Mouse (Mus musculus): ENCODE data around the gene Gm28047. TPM values are rescaled to one million over a fixed set of nuclear protein-coding genes. Genes with fewer than 3 reads are reported as not detected.

The Gm28047 gene
- polyA plus RNA-seq, 1 experiment from 2014 or later: not detected

- DNase-seq (ENCODE audit: low spot score): no peak
- H3K36me3 ChIP-seq (replicated peaks): peaks cover 83% of the 10 kb centered on the region
Measured at GRCm38 (mm10) chr15:102531586-102531985, 93.3 kb downstream of the Gm28047 start.

GRCm38 (mm10) chr15:102530566-102530965 is 94.3 kb downstream of the Gm28047 start:
- Histone ChIP-seq H3K36me3 (replicated peaks) (peaks cover 80% of the 10 kb centered on the region), H3K27ac (replicated peaks) (no peak overlapping the region), H3K4me1 (no peaks in the 10 kb centered on the region), H3K4me3 (no peak overlapping the region), H3K9me3 (no peaks in the 10 kb centered on the region), H3K27me3 (replicated peaks; ENCODE audit: low read depth, poor library complexity, severe bottlenecking) (no peaks in the 10 kb centered on the region)
- no peak for DNase-seq (ENCODE audit: low spot score)
- WGBS: 82% methylated on average over 4 of the region's 4 CpGs

More at GRCm38 (mm10) chr15:102531586-102531985, 93.3 kb downstream of the Gm28047 start:
- Histone ChIP-seq H3K27ac (replicated peaks) (no peak overlapping the region), H3K9me3 (no peaks in the 10 kb centered on the region), H3K27me3 (replicated peaks; ENCODE audit: low read depth, poor library complexity, severe bottlenecking) (no peaks in the 10 kb centered on the region), H3K4me1 (no peaks in the 10 kb centered on the region), H3K4me3 (no peak overlapping the region)
- 88% methylated on average over 4 of the region's 4 CpGs for WGBS

GRCm38 (mm10) chr15:102528396-102528795 is 96.5 kb downstream of the Gm28047 start:
- Histone ChIP-seq H3K27ac (replicated peaks) (no peak overlapping the region), H3K36me3 (replicated peaks) (peaks cover 82% of the 10 kb centered on the region), H3K4me3 (no peak overlapping the region), H3K4me1 (no peaks in the 10 kb centered on the region), H3K27me3 (replicated peaks; ENCODE audit: low read depth, poor library complexity, severe bottlenecking) (no peaks in the 10 kb centered on the region), H3K9me3 (no peaks in the 10 kb centered on the region)
- no peak for DNase-seq (ENCODE audit: low spot score)
- WGBS: 86% methylated on average over 1 of the region's 1 CpGs

GRCm38 (mm10) chr15:102527936-102528335 is 96.9 kb downstream of the Gm28047 start:
- 80% methylated on average over 3 of the region's 3 CpGs for WGBS
- H3K9me3 ChIP-seq: no peaks in the 10 kb centered on the region
- no peaks in the 10 kb centered on the region for H3K4me1 ChIP-seq
- H3K27ac ChIP-seq (replicated peaks): no peak overlapping the region
- H3K27me3 ChIP-seq (replicated peaks; ENCODE audit: low read depth, poor library complexity, severe bottlenecking): no peaks in the 10 kb centered on the region
- no peak overlapping the region for H3K4me3 ChIP-seq
- H3K36me3 ChIP-seq (replicated peaks): peaks cover 79% of the 10 kb centered on the region
- no peak for DNase-seq (ENCODE audit: low spot score)

GRCm38 (mm10) chr15:102526111-102527002 is 98.5 kb downstream of the Gm28047 start:
- Histone ChIP-seq H3K9me3 (no peaks in the 10 kb centered on the region), H3K4me1 (no peaks in the 10 kb centered on the region), H3K4me3 (no peak overlapping the region), H3K36me3 (replicated peaks) (peaks cover 80% of the 10 kb centered on the region), H3K27me3 (replicated peaks; ENCODE audit: low read depth, poor library complexity, severe bottlenecking) (no peaks in the 10 kb centered on the region), H3K27ac (replicated peaks) (no peak overlapping the region)
- DNase-seq (ENCODE audit: low spot score): no peak
- 85% methylated on average over 6 of the region's 6 CpGs for WGBS

GRCm38 (mm10) chr15:102524892-102525485 is 99.9 kb downstream of the Gm28047 start, which contains the start of gene Npff:
Gene Npff, minus strand, starts transcription at chr15:102524942.
- Histone ChIP-seq H3K4me3 (no peak within 1 kb of the TSS), H3K27ac (replicated peaks) (no peak within 1 kb of the TSS), H3K36me3 (replicated peaks) (peaks cover 81% of the 10 kb centered on the region), H3K27me3 (replicated peaks; ENCODE audit: low read depth, poor library complexity, severe bottlenecking) (no peaks in the 10 kb centered on the region), H3K4me1 (peaks cover 6% of the 10 kb centered on the region), H3K9me3 (no peaks in the 10 kb centered on the region)
- peak; percentile 83 for DNase-seq (ENCODE audit: low spot score)
- WGBS: 7% methylated on average over 3 of the region's 3 CpGs

- H3K4me3 ChIP-seq: no peak overlapping the region
- DNase-seq (ENCODE audit: low spot score): no peak
- peaks cover 56% of the 10 kb centered on the region for H3K36me3 ChIP-seq (replicated peaks)
- no peaks in the 10 kb centered on the region for H3K27me3 ChIP-seq (replicated peaks; ENCODE audit: low read depth, poor library complexity, severe bottlenecking)
- peaks cover 28% of the 10 kb centered on the region for H3K4me1 ChIP-seq
- no peak overlapping the region for H3K27ac ChIP-seq (replicated peaks)
- H3K9me3 ChIP-seq: no peaks in the 10 kb centered on the region
- WGBS: 89% methylated on average over 4 of the region's 4 CpGs
Measured at GRCm38 (mm10) chr15:102521480-102521879, 103.4 kb downstream of the Gm28047 start.

- H3K27me3 ChIP-seq (replicated peaks; ENCODE audit: low read depth, poor library complexity, severe bottlenecking): no peaks in the 10 kb centered on the region
Measured at GRCm38 (mm10) chr15:102520416-102520815, 104.5 kb downstream of the Gm28047 start.

GRCm38 (mm10) chr15:102519211-102520141 is 105.4 kb downstream of the Gm28047 start:
- H3K9me3 ChIP-seq: no peaks in the 10 kb centered on the region
- H3K36me3 ChIP-seq (replicated peaks): peaks cover 43% of the 10 kb centered on the region
- DNase-seq (ENCODE audit: low spot score): no peak
- no peaks in the 10 kb centered on the region for H3K27me3 ChIP-seq (replicated peaks; ENCODE audit: low read depth, poor library complexity, severe bottlenecking)
- H3K4me3 ChIP-seq: peak overlapping the region; percentile 84
- peaks cover 42% of the 10 kb centered on the region for H3K4me1 ChIP-seq
- H3K27ac ChIP-seq (replicated peaks): peak overlapping the region; percentile 99
- 66% methylated on average over 17 of the region's 17 CpGs for WGBS

More at GRCm38 (mm10) chr15:102520416-102520815, 104.5 kb downstream of the Gm28047 start:
- WGBS: 86% methylated on average over 4 of the region's 4 CpGs
- Histone ChIP-seq H3K4me1 (peaks cover 38% of the 10 kb centered on the region), H3K9me3 (no peaks in the 10 kb centered on the region), H3K4me3 (peak overlapping the region; percentile 84; the same call in 1 of the 2 replicates), H3K27ac (replicated peaks) (no peak overlapping the region), H3K36me3 (replicated peaks) (peaks cover 47% of the 10 kb centered on the region)
- no peak for DNase-seq (ENCODE audit: low spot score)

- peaks cover 37% of the 10 kb centered on the region for H3K36me3 ChIP-seq (replicated peaks)
- 20% methylated on average over 9 of the region's 9 CpGs for WGBS
- H3K27me3 ChIP-seq (replicated peaks; ENCODE audit: low read depth, poor library complexity, severe bottlenecking): no peaks in the 10 kb centered on the region
- H3K4me1 ChIP-seq: peaks cover 42% of the 10 kb centered on the region
- no peaks in the 10 kb centered on the region for H3K9me3 ChIP-seq
- DNase-seq (ENCODE audit: low spot score): no peak
- peak overlapping the region; percentile 84 for H3K4me3 ChIP-seq
- peak overlapping the region; percentile 99 for H3K27ac ChIP-seq (replicated peaks)
Measured at GRCm38 (mm10) chr15:102518859-102519201, 106.0 kb downstream of the Gm28047 start.

GRCm38 (mm10) chr15:102517976-102518858 is 106.7 kb downstream of the Gm28047 start, which contains the start of gene Tarbp2:
Gene Tarbp2, plus strand, starts transcription at chr15:102518192.
- Histone ChIP-seq H3K4me1 (peaks cover 42% of the 10 kb centered on the region), H3K27me3 (replicated peaks; ENCODE audit: low read depth, poor library complexity, severe bottlenecking) (no peaks in the 10 kb centered on the region), H3K4me3 (peak within 1 kb of the TSS; percentile 84), H3K36me3 (replicated peaks) (peaks cover 33% of the 10 kb centered on the region), H3K27ac (replicated peaks) (peak within 1 kb of the TSS; percentile 99), H3K9me3 (no peaks in the 10 kb centered on the region)
- peak; percentile 100 for DNase-seq (ENCODE audit: low spot score)
- WGBS: under 1% methylated on average over 60 of the region's 60 CpGs
